9 mouse cellular contexts compared by ENCODE assay signal in the genomic region with DNA sequence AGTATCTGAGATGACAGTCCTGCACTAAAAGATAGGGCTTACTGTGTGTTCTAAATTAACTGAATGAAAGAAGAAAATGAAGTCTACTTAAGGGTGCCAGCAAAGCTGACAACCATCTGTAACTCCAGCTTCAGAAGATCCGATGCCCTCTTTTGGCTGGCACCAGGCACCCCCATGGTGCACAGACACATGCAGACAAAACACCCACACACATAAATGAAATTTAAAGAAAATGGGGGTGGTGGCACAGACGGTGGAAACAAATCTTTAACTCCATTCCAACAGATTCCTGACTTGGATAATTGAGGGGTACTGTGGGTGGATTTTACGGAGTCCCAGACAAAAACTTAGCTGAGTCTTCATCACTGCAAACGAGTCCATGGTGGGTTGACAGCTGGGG. TPM values are rescaled to one million over a fixed set of nuclear protein-coding genes. Genes with fewer than 3 reads are reported as not detected.
DNase-seq lines count a peak whose midpoint lies in the region; ATAC-seq lines count a peak whose summit lies in the region.
"Had no signal": no experiment of that assay in that cellular context is flagged by ENCODE, and none has a peak within 500 bp of the region (broad histone marks: within the 10 kb centered on the region; RNA-seq: fewer than 3 reads in every experiment).

No protein-coding gene starts in this region.

- WGBS in liver, embryonic 11.5 days = 36% methylated on average over 4 of the region's 4 CpGs
- WGBS in limb, embryonic 10.5 days = 63% methylated on average over 4 of the region's 4 CpGs

- no peak for DNase-seq in liver, embryonic 11.5 days (ENCODE audit: low spot score)
- no peak for DNase-seq in liver
- DNase-seq in frontal cortex, postnatal 14 days (ENCODE audit: low spot score in 2 of 2) = peak; percentile 40 to 54
- DNase-seq in limb, embryonic 10.5 days (ENCODE audit: low spot score) = no peak
- peak; percentile 62 to 80 for DNase-seq in right cerebral cortex, postnatal 36 days (ENCODE audit: low spot score in 2 of 2)
- no peak for DNase-seq in embryo, embryonic 10.5 days (ENCODE audit: low spot score)
- DNase-seq in adrenal gland, postnatal 14 days = no peak
- DNase-seq: heart, postnatal 36 days had no signal

- H3K9ac ChIP-seq in liver, embryonic 11.5 days (ENCODE audit: low read depth, low read length) = peak overlapping the region; percentile 69

- H3K4me3 ChIP-seq in liver, embryonic 11.5 days (ENCODE audit: low read depth, low read length) = peak overlapping the region; percentile 46
- H3K4me3 ChIP-seq in limb, embryonic 10.5 days = peak overlapping the region; percentile 42

- no peaks in the 10 kb centered on the region for H3K36me3 ChIP-seq in liver, embryonic 11.5 days (ENCODE audit: control insufficient read depth, insufficient read depth, low read length)
- H3K36me3 ChIP-seq in limb, embryonic 10.5 days = no peaks in the 10 kb centered on the region

- no peaks in the 10 kb centered on the region for H3K27me3 ChIP-seq in liver, embryonic 11.5 days (replicated peaks; ENCODE audit: control insufficient read depth, insufficient read depth, low read length)
- peaks cover 38% of the 10 kb centered on the region for H3K27me3 ChIP-seq in limb, embryonic 10.5 days (ENCODE audit: low read depth, poor library complexity, severe bottlenecking)

- H3K27ac ChIP-seq in liver, embryonic 11.5 days (ENCODE audit: low read depth, low read length) = peak overlapping the region; percentile 98
- H3K27ac ChIP-seq in limb, embryonic 10.5 days = peak overlapping the region; percentile 42; the same call in 1 of the 2 replicates

- peaks cover 44% of the 10 kb centered on the region for H3K4me1 ChIP-seq in liver, embryonic 11.5 days (replicated peaks; ENCODE audit: control insufficient read depth, insufficient read depth, low read length)
- H3K4me1 ChIP-seq in limb, embryonic 10.5 days = peaks cover 22% of the 10 kb centered on the region

- H3K4me2 ChIP-seq in liver, embryonic 11.5 days = peak overlapping the region; percentile 70

- ATAC-seq in liver, embryonic 11.5 days (replicated peaks; ENCODE audit: low FRiP score) = no peak
- ATAC-seq in monocyte, adult 5-6 weeks (replicated peaks; ENCODE audit: insufficient number of reproducible peaks, low FRiP score, low TSS enrichment, poor library complexity, severe bottlenecking) = no peak

- no peaks in the 10 kb centered on the region for H3K9me3 ChIP-seq in liver, embryonic 11.5 days (ENCODE audit: control insufficient read depth, low read length)
- H3K9me3 ChIP-seq in limb, embryonic 10.5 days (replicated peaks) = no peaks in the 10 kb centered on the region

RNA-seq across cellular contexts. Expression of a gene that starts 4.1 kb away (rescaled TPM):
- 117 and 144 TPM in 2 replicates for polyA plus RNA-seq in liver, embryonic 11.5 days (2014; fragmentation: Nextera tagmentation; extraction: Ambion mirVana)
- polyA plus RNA-seq in limb, embryonic 10.5 days (2016; fragmentation: Nextera tagmentation; extraction: Ambion mirVana) = 3.6 and 4.4 TPM in 2 replicates
- 1.6 and 15.1 TPM in 2 replicates for total RNA-seq in adrenal gland, postnatal 14 days (2021)
- total RNA-seq in monocyte, adult 5-6 weeks (2017) = not detected in 3 replicates
- total RNA-seq: heart, postnatal 36 days had no signal

RNA-seq across cellular contexts. Expression of a gene that starts 28.2 kb away (rescaled TPM):
- polyA plus RNA-seq in liver, embryonic 11.5 days (2014; fragmentation: Nextera tagmentation; extraction: Ambion mirVana) = 1.2 and 1.6 TPM in 2 replicates
- 1.3 and 1.6 TPM in 2 replicates for polyA plus RNA-seq in limb, embryonic 10.5 days (2016; fragmentation: Nextera tagmentation; extraction: Ambion mirVana)
- total RNA-seq in adrenal gland, postnatal 14 days (2021) = 3.3 and 5.3 TPM in 2 replicates
- not detected in 3 replicates for total RNA-seq in monocyte, adult 5-6 weeks (2017)

RNA-seq across cellular contexts. Expression of a gene that starts 30.1 kb away (rescaled TPM):
- 284 and 300 TPM in 2 replicates for polyA plus RNA-seq in liver, embryonic 11.5 days (2014; fragmentation: Nextera tagmentation; extraction: Ambion mirVana)
- polyA plus RNA-seq in limb, embryonic 10.5 days (2016; fragmentation: Nextera tagmentation; extraction: Ambion mirVana) = 361 and 405 TPM in 2 replicates
- total RNA-seq in adrenal gland, postnatal 14 days (2021) = 99.6 and 157 TPM in 2 replicates
- total RNA-seq in monocyte, adult 5-6 weeks (2017) = 37.2 to 55.7 TPM (median 39.0 TPM) in 3 replicates

RNA-seq across cellular contexts. Expression of a gene that starts 30.9 kb away (rescaled TPM):
- 0.14 TPM in 1 of 2 replicates, not detected in the other for polyA plus RNA-seq in liver, embryonic 11.5 days (2014; fragmentation: Nextera tagmentation; extraction: Ambion mirVana)
- 0.09 TPM in 1 of 2 replicates, not detected in the other for polyA plus RNA-seq in limb, embryonic 10.5 days (2016; fragmentation: Nextera tagmentation; extraction: Ambion mirVana)
- total RNA-seq in adrenal gland, postnatal 14 days (2021) = not detected in 2 replicates
- not detected in 3 replicates for total RNA-seq in monocyte, adult 5-6 weeks (2017)
- total RNA-seq: heart, postnatal 36 days had no signal

RNA-seq across cellular contexts. Expression of a gene that starts 32.8 kb away (rescaled TPM):
- 18.8 and 22.8 TPM in 2 replicates for polyA plus RNA-seq in liver, embryonic 11.5 days (2014; fragmentation: Nextera tagmentation; extraction: Ambion mirVana)
- 40.1 and 44.8 TPM in 2 replicates for polyA plus RNA-seq in limb, embryonic 10.5 days (2016; fragmentation: Nextera tagmentation; extraction: Ambion mirVana)
- total RNA-seq in adrenal gland, postnatal 14 days (2021) = 50.3 and 69.1 TPM in 2 replicates
- 81.2 to 140 TPM (median 118 TPM) in 3 replicates for total RNA-seq in monocyte, adult 5-6 weeks (2017)

Comparison
In these comparisons a context has a peak if more than half of its experiments do, and no peak if none do; other contexts are left out.
1. DNase-seq: peak in frontal cortex, postnatal 14 days (2 of 2) and right cerebral cortex, postnatal 36 days (2 of 2); none in liver, embryonic 11.5 days (single experiment), liver (single experiment), limb, embryonic 10.5 days (single experiment), embryo, embryonic 10.5 days (single experiment) and adrenal gland, postnatal 14 days (single experiment).